Mouse (Mus musculus): ENCODE data around the gene Arhgap45.

GRCm38 (mm10) chr10:80022164-80022563, 5.7 kb downstream of the Arhgap45 start:
- TF ChIP-seq GATA1 (IDR thresholded peaks at IDR 0.05; ENCODE audit: borderline replicate concordance, low read length) (no peak), FLI1 (IDR thresholded peaks at IDR 0.05; ENCODE audit: low read length) (no peak)

All from megakaryocyte, embryonic 14.5 days (primary cell).